9 mouse cellular contexts compared by ENCODE assay signal in genomic region chr1:136076086-136076485, GRCm38 (mm10). TPM values are rescaled to one million over a fixed set of nuclear protein-coding genes. Genes with fewer than 3 reads are reported as not detected.
DNase-seq lines count a peak whose midpoint lies in the region; ATAC-seq lines count a peak whose summit lies in the region.
"Had no signal": no experiment of that assay in that cellular context is flagged by ENCODE, and none has a peak within 500 bp of the region (broad histone marks: within the 10 kb centered on the region; RNA-seq: fewer than 3 reads in every experiment).

No protein-coding gene starts in this region.

- H3K27me3 ChIP-seq in forebrain, embryonic 10.5 days (ENCODE audit: poor library complexity, severe bottlenecking) = 0 out of 2 replicates have a peak, but pooled peaks cover 5% of the 10 kb centered on the region
- no peaks in the 10 kb centered on the region for H3K27me3 ChIP-seq in forebrain, embryonic 15.5 days

- no peak for ATAC-seq in forebrain, embryonic 15.5 days (replicated peaks)

- DNase-seq in forebrain, embryonic 10.5 days (ENCODE audit: extremely low spot score, low spot score) = peak; percentile 20
- DNase-seq in ovary, postnatal 36 days (ENCODE audit: low spot score) = peak; percentile 33
- DNase-seq in ovary, postnatal 14 days (ENCODE audit: low spot score) = no peak
- peak; percentile 34 for DNase-seq in cerebellum, adult 11 months
- peak; percentile 46 for DNase-seq in gastrocnemius, postnatal 25 days
- DNase-seq in lung, postnatal 10 days = peak; percentile 55
- peak; percentile 24 to 31 for DNase-seq in thymus, postnatal 36 days

- no peaks in the 10 kb centered on the region for H3K9me3 ChIP-seq in forebrain, embryonic 10.5 days
- no peaks in the 10 kb centered on the region for H3K9me3 ChIP-seq in forebrain, embryonic 15.5 days

- no peak overlapping the region for H3K4me2 ChIP-seq in forebrain, embryonic 15.5 days (replicated peaks)

- H3K9ac ChIP-seq in forebrain, embryonic 15.5 days (replicated peaks) = no peak overlapping the region

- H3K4me3 ChIP-seq in forebrain, embryonic 10.5 days = no peak overlapping the region
- no peak overlapping the region for H3K4me3 ChIP-seq in forebrain, embryonic 15.5 days

- H3K36me3 ChIP-seq in forebrain, embryonic 10.5 days (replicated peaks) = no peaks in the 10 kb centered on the region
- H3K36me3 ChIP-seq in forebrain, embryonic 15.5 days = no peaks in the 10 kb centered on the region

- H3K4me1 ChIP-seq in forebrain, embryonic 10.5 days = no peaks in the 10 kb centered on the region
- H3K4me1 ChIP-seq in forebrain, embryonic 15.5 days = no peaks in the 10 kb centered on the region

- 16% methylated on average over 3 of the region's 3 CpGs for WGBS in forebrain, embryonic 10.5 days
- WGBS in forebrain, embryonic 15.5 days = 11% methylated on average over 3 of the region's 3 CpGs

- H3K27ac ChIP-seq in forebrain, embryonic 10.5 days = no peak overlapping the region
- no peak overlapping the region for H3K27ac ChIP-seq in forebrain, embryonic 15.5 days (replicated peaks)

RNA-seq across cellular contexts. Expression of gene Cacna1s, which starts 23.5 kb away (rescaled TPM):
- polyA plus RNA-seq in forebrain, embryonic 10.5 days (2016; fragmentation: Nextera tagmentation; extraction: Ambion mirVana) = 0.20 TPM in 1 of 2 replicates, not detected in the other
- 0.47 and 0.54 TPM in 2 replicates for polyA plus RNA-seq in forebrain, embryonic 15.5 days (2015; fragmentation: Nextera tagmentation; extraction: Ambion mirVana)
- 100 to 1,000 TPM; 763 to 788 TPM for total RNA-seq in gastrocnemius, postnatal 25 days (2021)

RNA-seq across cellular contexts. Expression of gene Ascl5, which starts 25.5 kb away (rescaled TPM):
- not detected in 2 replicates for polyA plus RNA-seq in forebrain, embryonic 10.5 days (2016; fragmentation: Nextera tagmentation; extraction: Ambion mirVana)
- 0.60 TPM in 1 of 2 replicates, not detected in the other for polyA plus RNA-seq in forebrain, embryonic 15.5 days (2015; fragmentation: Nextera tagmentation; extraction: Ambion mirVana)
- total RNA-seq in gastrocnemius, postnatal 25 days (2021) = not detected
- total RNA-seq: layer of hippocampus, adult 18-20 months had no signal

RNA-seq across cellular contexts. Expression of gene Kif21b, which starts 55.1 kb away (rescaled TPM):
- 5.8 and 8.8 TPM in 2 replicates for polyA plus RNA-seq in forebrain, embryonic 10.5 days (2016; fragmentation: Nextera tagmentation; extraction: Ambion mirVana)
- polyA plus RNA-seq in forebrain, embryonic 15.5 days (2015; fragmentation: Nextera tagmentation; extraction: Ambion mirVana) = 71.9 and 75.0 TPM in 2 replicates
- under 1 TPM; 0.36 to 0.78 TPM for total RNA-seq in gastrocnemius, postnatal 25 days (2021)
